Mouse (Mus musculus) neural tube, postnatal 0 days (tissue): ENCODE results near the gene Aig1. TPM values are rescaled to one million over a fixed set of nuclear protein-coding genes. Genes with fewer than 3 reads are reported as not detected.

Experiments
- polyA plus RNA-seq: library from polyadenylated mRNA; unstranded; fragments of >200 nt; fragmentation: Nextera tagmentation; extraction: Ambion mirVana; gene quantifications from 2 replicates; pipeline ENCODE4 v1.2.1, GENCODE M21; 2015

Aig1 gene
- polyA plus RNA-seq = 124 and 132 TPM in 2 replicates

DNA sequence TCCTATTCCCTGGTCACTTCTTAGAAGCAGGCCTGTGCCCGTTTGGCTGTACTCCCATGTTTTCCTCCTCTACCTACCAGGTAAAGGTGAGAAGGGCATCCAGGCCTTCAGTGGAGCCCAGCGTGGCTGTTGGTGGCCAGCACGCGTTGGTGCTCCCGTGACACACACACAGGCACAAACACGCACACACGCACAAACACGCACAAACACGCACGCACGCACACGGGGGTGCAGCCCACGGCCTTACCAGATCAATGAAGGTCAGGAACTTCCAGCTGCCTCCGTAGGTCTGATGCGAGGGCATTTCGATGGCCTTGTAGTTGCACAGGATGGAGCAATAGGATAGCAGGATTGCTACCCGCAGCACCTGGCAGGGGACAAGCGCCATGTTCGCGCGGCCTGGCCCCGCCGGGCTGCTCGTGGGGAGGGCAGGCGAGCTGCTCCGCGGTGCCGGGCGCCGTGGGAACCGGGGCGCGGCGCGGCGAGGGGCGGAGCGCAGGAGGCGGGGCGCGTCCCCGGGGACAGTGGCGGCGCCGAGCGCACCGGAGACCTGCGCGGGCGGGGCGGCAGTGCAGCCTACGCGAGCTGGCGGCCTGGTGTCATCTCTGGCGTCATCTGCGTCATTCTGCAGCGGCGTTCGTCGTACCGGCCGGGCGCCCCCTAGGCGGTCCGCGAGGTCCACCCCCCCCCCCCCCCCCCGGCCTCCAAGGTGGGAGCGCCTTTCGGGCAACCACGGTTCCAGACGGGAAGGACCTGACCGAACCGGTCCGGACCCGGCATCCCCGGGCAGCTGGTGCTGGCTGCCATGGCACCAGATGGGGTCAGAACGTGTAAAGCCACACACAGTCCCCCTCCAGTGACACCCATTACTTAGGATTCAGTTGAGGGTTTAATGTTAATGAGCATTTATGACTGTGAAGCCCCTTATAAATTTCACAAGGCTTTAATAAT lies at the start of gene Aig1:
Gene Aig1, minus strand, starts transcription at position 610 of the 951 bp plus-strand sequence.

Other genes with a start within 250 kb of the Aig1 start
- 15.7 and 17.4 TPM in 2 replicates for gene Hivep2, start 97.1 kb upstream of the Aig1 start, polyA plus RNA-seq